Mouse (Mus musculus) A20 (cell line): Measurements from ENCODE around the gene Cyp1a1.
A peak's percentile ranks its signal among the peaks of the same experiment; 100 is the strongest.

Experiments
- DNase-seq: peaks from one replicate; pipeline ENCODE4 v3.0.0-alpha.2; 2011; ENCODE audit warnings: low read depth, low spot score

Gene Cyp1a1

DNA sequence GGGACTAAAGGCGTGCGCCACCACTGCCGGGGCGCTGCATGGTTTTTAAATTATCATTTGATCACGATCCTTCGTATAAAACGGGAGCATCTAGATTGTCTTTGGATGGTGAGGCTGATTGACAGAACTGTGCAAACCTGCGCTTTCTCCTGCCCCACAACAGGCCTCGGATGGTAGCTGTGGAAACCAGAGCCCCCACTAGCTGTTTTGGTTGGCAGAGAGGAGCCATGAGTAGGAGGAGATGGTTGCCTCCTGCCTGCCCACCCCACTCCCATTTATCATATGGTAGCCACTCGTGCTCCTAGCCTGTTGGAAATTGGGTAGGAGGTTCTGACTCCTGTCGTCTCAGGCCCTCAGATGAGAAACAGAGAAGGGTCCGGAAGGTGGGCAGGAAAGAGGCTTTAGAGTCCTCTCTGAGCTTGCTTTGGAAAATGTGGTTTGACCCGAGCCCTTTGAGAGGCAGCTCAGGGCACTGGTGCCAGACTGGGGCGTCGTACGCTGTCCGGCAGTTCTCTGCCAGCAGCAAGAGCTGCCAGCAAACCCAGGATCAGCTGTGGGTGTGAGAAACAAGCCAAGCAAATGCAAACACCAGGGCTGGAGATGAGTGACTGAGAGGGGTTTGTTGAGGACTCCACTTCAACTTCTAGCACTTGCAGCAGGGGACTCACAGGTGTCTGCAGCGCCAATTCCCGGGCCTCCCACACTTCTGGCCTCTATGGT lies 30.9 kb upstream of the Cyp1a1 start:
- DNase-seq: no peak

GRCm38 (mm10) chr9:57657843-57658242 lies 29.9 kb upstream of the Cyp1a1 start:
- no peak for DNase-seq

GRCm38 (mm10) chr9:57658970-57659369 lies 28.8 kb upstream of the Cyp1a1 start:
- peak; percentile 24 for DNase-seq

DNA sequence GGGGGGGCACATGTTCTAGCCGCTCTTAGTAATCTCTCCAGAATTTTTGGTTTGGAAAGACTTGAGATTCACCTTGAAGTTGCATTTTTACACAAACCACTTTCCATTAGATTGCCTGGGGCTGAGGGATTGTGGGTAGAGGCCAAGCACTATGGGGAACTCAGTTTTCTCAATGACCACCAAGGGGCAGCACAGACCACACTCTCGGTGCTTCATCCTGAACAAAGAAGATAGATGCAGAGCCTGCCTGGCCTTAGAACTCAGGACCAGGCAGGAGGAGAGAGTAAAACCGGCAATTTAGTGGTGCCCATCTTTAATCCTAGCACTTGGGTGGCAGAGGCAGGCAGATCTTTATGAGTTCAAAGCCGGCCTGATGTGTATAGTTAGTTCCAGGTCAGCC lies 28.0 kb upstream of the Cyp1a1 start:
- peak; percentile 81 for DNase-seq

DNA sequence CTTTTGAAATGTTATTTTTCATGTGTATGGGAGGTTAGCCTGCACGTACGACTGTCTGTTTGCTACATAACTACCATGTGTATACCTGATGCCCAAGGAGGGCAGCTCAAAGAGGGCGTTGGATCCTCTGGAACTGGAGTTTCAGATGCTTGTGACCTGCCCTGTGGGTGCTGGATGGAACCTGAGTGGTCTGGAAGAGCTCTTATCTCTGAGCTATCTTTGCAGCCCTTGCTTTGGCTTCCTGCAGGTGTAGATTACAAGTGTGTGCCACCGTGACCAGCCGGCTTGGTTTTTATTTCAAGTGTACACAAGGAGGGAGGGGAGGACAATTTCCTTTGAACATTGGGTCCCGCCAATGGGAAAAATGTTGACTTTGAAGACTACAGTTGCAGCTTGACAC lies 27.2 kb upstream of the Cyp1a1 start:
- DNase-seq: no peak

- DNase-seq: no peak
Measured at GRCm38 (mm10) chr9:57661552-57661951, 26.2 kb upstream of the Cyp1a1 start.

DNA sequence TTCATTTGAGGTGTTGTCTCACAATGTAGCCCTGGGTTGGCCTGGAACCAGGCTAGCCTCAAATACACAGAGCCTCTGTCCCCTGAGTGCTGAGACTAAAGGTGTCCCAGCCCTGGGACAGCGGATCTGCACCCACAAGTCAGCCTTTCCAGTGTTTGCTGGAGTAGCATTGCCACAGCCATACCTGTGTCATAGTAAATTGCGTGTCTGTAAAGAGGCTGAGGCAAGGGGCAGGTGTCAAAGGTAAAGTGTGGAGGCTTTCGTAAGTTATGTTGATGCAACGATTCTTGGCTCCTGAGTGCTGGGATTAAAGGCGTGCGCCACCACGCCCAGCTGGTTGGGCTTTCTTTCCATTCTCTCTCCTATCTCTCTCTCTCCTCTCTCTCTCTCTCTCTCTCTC lies 23.1 kb upstream of the Cyp1a1 start:
- DNase-seq: no peak

GRCm38 (mm10) chr9:57666536-57666935 lies 21.2 kb upstream of the Cyp1a1 start:
- no peak for DNase-seq

- DNase-seq: no peak
Measured at GRCm38 (mm10) chr9:57667136-57667535, 20.6 kb upstream of the Cyp1a1 start.

GRCm38 (mm10) chr9:57667817-57668216 lies 19.9 kb upstream of the Cyp1a1 start:
- DNase-seq: no peak

- no peak for DNase-seq
Measured at GRCm38 (mm10) chr9:57668277-57668676, 19.5 kb upstream of the Cyp1a1 start.

- no peak for DNase-seq
Measured at GRCm38 (mm10) chr9:57669566-57669965, 18.2 kb upstream of the Cyp1a1 start.

GRCm38 (mm10) chr9:57671037-57671436 lies 16.7 kb upstream of the Cyp1a1 start:
- DNase-seq: no peak

DNA sequence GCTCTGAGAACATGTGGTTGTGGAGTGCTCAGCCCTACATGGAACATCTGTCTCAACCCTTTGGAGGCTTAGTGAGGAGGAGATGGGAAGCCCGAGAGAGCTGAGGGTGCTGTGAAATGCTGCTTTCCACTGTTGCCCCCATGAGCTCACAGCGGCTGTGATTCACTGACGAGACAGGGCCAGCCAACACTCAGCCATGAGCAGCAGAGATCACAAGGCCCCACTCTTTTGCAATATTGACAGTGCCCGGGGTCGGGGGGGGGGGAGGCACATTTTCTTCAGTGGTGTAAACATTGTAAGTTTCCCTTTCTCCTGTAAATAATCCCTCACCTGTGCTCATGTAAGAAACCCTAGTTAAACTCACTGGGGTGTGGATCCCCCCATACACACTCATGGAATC lies 16.2 kb upstream of the Cyp1a1 start:
- DNase-seq: no peak

GRCm38 (mm10) chr9:57681411-57681810 lies 6.3 kb upstream of the Cyp1a1 start:
- no peak for DNase-seq

DNA sequence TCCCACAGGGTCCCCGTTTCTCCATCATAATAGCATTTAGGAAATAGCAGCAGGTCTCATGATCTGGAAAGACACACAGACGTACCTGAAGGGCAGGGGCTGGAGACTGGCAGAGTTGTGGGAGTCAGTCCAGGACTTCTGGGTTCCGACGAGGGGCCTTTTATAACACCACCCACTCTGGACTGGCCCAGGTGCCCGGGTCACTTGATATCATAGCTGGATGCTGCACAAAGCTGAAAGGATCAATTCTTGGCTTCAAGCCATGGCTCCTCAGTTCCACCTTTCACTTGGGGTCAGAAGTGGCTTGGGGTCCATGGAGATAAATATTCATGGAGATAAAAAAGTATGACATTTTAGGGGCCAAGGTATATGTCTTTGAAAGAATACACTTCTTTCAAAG lies 4.2 kb upstream of the Cyp1a1 start, which contains the start of gene Cyp1a2:
Gene Cyp1a2 (minus strand): TSS at position 184 of the 400 bp plus-strand sequence.
- DNase-seq: no peak

- no peak for DNase-seq
Measured at GRCm38 (mm10) chr9:57686011-57686410, 1.7 kb upstream of the Cyp1a1 start.

- peak; percentile 42 for DNase-seq
Measured at GRCm38 (mm10) chr9:57688158-57688557, 430 bp downstream of the Cyp1a1 start.

- no peak for DNase-seq
Measured at GRCm38 (mm10) chr9:57688606-57689005, 878 bp downstream of the Cyp1a1 start.

GRCm38 (mm10) chr9:57694108-57694507 lies 6.4 kb downstream of the Cyp1a1 start:
- no peak for DNase-seq

GRCm38 (mm10) chr9:57696380-57697285 lies 8.9 kb downstream of the Cyp1a1 start:
- DNase-seq: no peak

DNA sequence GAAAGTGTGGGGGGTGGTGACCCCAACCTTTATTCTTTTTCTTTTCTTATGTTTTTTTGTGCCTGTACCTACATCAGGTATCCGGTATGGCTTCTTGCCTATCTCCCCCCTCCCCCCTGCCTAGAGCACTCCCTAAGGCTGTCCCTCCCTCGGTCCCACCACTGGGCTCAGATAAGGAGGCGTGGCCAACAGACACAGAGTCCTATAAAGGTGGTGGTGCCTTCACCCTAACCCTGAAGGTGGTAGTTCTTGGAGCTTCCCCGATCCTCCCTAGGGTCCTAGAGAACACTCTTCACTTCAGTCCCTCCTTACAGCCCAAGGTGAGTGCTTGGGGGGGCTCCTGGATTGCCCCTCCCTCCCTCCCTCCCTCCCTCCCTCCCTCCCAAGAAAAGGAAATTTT lies 9.7 kb downstream of the Cyp1a1 start:
- no peak for DNase-seq
